Mouse (Mus musculus): Measurements from ENCODE around the gene Tut4. TPM values are rescaled to one million over a fixed set of nuclear protein-coding genes. Genes with fewer than 3 reads are reported as not detected.

The Tut4 gene
- polyA plus RNA-seq, 1 experiment = 10.6 TPM

GRCm38 (mm10) chr4:108430656-108431560 lies 28.3 kb upstream of the Tut4 start:
- H3K79me2 ChIP-seq (ENCODE audit: control insufficient read depth, insufficient read depth) = no peaks in the 10 kb centered on the region
- H3ac ChIP-seq (ENCODE audit: control insufficient read depth, insufficient read length) = no peak overlapping the region
- peaks cover 14% of the 10 kb centered on the region for H3K27me3 ChIP-seq (ENCODE audit: control insufficient read depth, insufficient read depth, insufficient read length)
- H3K4me2 ChIP-seq (ENCODE audit: low read depth) = no peak overlapping the region
- no peaks in the 10 kb centered on the region for H3K36me3 ChIP-seq (ENCODE audit: control insufficient read depth, insufficient read depth)
- no peak overlapping the region for H3K4me3 ChIP-seq
- no peak for TF ChIP-seq CEBPB (IDR thresholded peaks at IDR 0.05; ENCODE audit: insufficient read depth, poor library complexity, severe bottlenecking)
- no peak for TF ChIP-seq E2F4 (IDR thresholded peaks at IDR 0.05; ENCODE audit: insufficient read depth)
- no peak for TF ChIP-seq SRF (IDR thresholded peaks at IDR 0.05; ENCODE audit: control insufficient read depth, insufficient read length, low read depth)
- TF ChIP-seq MYOG (IDR thresholded peaks at IDR 0.05; ENCODE audit: control insufficient read depth in 1 of 3, insufficient read depth in 1 of 3, insufficient read length in 2 of 3, low read depth in 2 of 3) = no peak
- TF ChIP-seq MAX (IDR thresholded peaks at IDR 0.05; ENCODE audit: low read depth) = no peak
- TF ChIP-seq POLR2AphosphoS2 (IDR thresholded peaks at IDR 0.05; ENCODE audit: insufficient read length, low read depth) = no peak
- no peak for TF ChIP-seq USF1 (IDR thresholded peaks at IDR 0.05; ENCODE audit: low read depth)
- TF ChIP-seq REST (IDR thresholded peaks at IDR 0.05; ENCODE audit: insufficient read depth, insufficient read length) = no peak
- no peak for TF ChIP-seq TCF12 (IDR thresholded peaks at IDR 0.05; ENCODE audit: insufficient read depth, poor library complexity, severe bottlenecking)
- no peak for TF ChIP-seq MYOD1 (IDR thresholded peaks at IDR 0.05; ENCODE audit: control insufficient read depth in 1 of 3, insufficient read length in 2 of 3, low read depth in 2 of 3)
- TF ChIP-seq POLR2A (IDR thresholded peaks at IDR 0.05; ENCODE audit: insufficient read length, low read depth) = no peak
- no peak for TF ChIP-seq TCF3 (IDR thresholded peaks at IDR 0.05; ENCODE audit: insufficient read length, low read depth)

- no peak overlapping the region for H3K4me3 ChIP-seq
- H3K36me3 ChIP-seq (ENCODE audit: control insufficient read depth, insufficient read depth) = no peaks in the 10 kb centered on the region
- no peaks in the 10 kb centered on the region for H3K79me2 ChIP-seq (ENCODE audit: control insufficient read depth, insufficient read depth)
- H3ac ChIP-seq (ENCODE audit: control insufficient read depth, insufficient read length) = no peak overlapping the region
- TF ChIP-seq USF1 (IDR thresholded peaks at IDR 0.05; ENCODE audit: low read depth) (no peak), E2F4 (IDR thresholded peaks at IDR 0.05; ENCODE audit: insufficient read depth) (no peak), MYOG (IDR thresholded peaks at IDR 0.05; ENCODE audit: control insufficient read depth in 1 of 3, insufficient read depth in 1 of 3, insufficient read length in 2 of 3, low read depth in 2 of 3) (no peak), TCF12 (IDR thresholded peaks at IDR 0.05; ENCODE audit: insufficient read depth, poor library complexity, severe bottlenecking) (no peak), POLR2A (IDR thresholded peaks at IDR 0.05; ENCODE audit: insufficient read length, low read depth) (no peak), REST (IDR thresholded peaks at IDR 0.05; ENCODE audit: insufficient read depth, insufficient read length) (no peak), SRF (IDR thresholded peaks at IDR 0.05; ENCODE audit: control insufficient read depth, insufficient read length, low read depth) (no peak), MAX (IDR thresholded peaks at IDR 0.05; ENCODE audit: low read depth) (no peak), CEBPB (IDR thresholded peaks at IDR 0.05; ENCODE audit: insufficient read depth, poor library complexity, severe bottlenecking) (no peak), TCF3 (IDR thresholded peaks at IDR 0.05; ENCODE audit: insufficient read length, low read depth) (no peak), POLR2AphosphoS2 (IDR thresholded peaks at IDR 0.05; ENCODE audit: insufficient read length, low read depth) (no peak), MYOD1 (IDR thresholded peaks at IDR 0.05; ENCODE audit: control insufficient read depth in 1 of 3, insufficient read length in 2 of 3, low read depth in 2 of 3) (no peak)
- peaks cover 14% of the 10 kb centered on the region for H3K27me3 ChIP-seq (ENCODE audit: control insufficient read depth, insufficient read depth, insufficient read length)
- no peak overlapping the region for H3K4me2 ChIP-seq (ENCODE audit: low read depth)
Observed at GRCm38 (mm10) chr4:108431561-108431936, 27.7 kb upstream of the Tut4 start.

GRCm38 (mm10) chr4:108433341-108433740 lies 25.9 kb upstream of the Tut4 start:
- peaks cover 14% of the 10 kb centered on the region for H3K27me3 ChIP-seq (ENCODE audit: control insufficient read depth, insufficient read depth, insufficient read length)
- H3K4me2 ChIP-seq (ENCODE audit: low read depth) = no peak overlapping the region
- H3K4me3 ChIP-seq = no peak overlapping the region
- no peaks in the 10 kb centered on the region for H3K79me2 ChIP-seq (ENCODE audit: control insufficient read depth, insufficient read depth)
- TF ChIP-seq SRF (IDR thresholded peaks at IDR 0.05; ENCODE audit: control insufficient read depth, insufficient read length, low read depth) = no peak
- no peak for TF ChIP-seq POLR2AphosphoS2 (IDR thresholded peaks at IDR 0.05; ENCODE audit: insufficient read length, low read depth)
- no peaks in the 10 kb centered on the region for H3K36me3 ChIP-seq (ENCODE audit: control insufficient read depth, insufficient read depth)
- H3ac ChIP-seq (ENCODE audit: control insufficient read depth, insufficient read length) = no peak overlapping the region

GRCm38 (mm10) chr4:108434221-108434620 lies 25.0 kb upstream of the Tut4 start:
- Histone ChIP-seq H3K4me2 (ENCODE audit: low read depth) (no peak overlapping the region), H3K36me3 (ENCODE audit: control insufficient read depth, insufficient read depth) (no peaks in the 10 kb centered on the region), H3K79me2 (ENCODE audit: control insufficient read depth, insufficient read depth) (no peaks in the 10 kb centered on the region), H3K4me3 (no peak overlapping the region), H3K27me3 (ENCODE audit: control insufficient read depth, insufficient read depth, insufficient read length) (peaks cover 14% of the 10 kb centered on the region), H3ac (ENCODE audit: control insufficient read depth, insufficient read length) (no peak overlapping the region)
- no peak for TF ChIP-seq MYOG (IDR thresholded peaks at IDR 0.05; ENCODE audit: control insufficient read depth in 1 of 3, insufficient read depth in 1 of 3, insufficient read length in 2 of 3, low read depth in 2 of 3)
- TF ChIP-seq POLR2A (IDR thresholded peaks at IDR 0.05; ENCODE audit: insufficient read length, low read depth) = no peak
- TF ChIP-seq USF1 (IDR thresholded peaks at IDR 0.05; ENCODE audit: low read depth) = no peak
- TF ChIP-seq REST (IDR thresholded peaks at IDR 0.05; ENCODE audit: insufficient read depth, insufficient read length) = no peak
- no peak for TF ChIP-seq MAX (IDR thresholded peaks at IDR 0.05; ENCODE audit: low read depth)
- no peak for TF ChIP-seq CEBPB (IDR thresholded peaks at IDR 0.05; ENCODE audit: insufficient read depth, poor library complexity, severe bottlenecking)
- TF ChIP-seq TCF3 (IDR thresholded peaks at IDR 0.05; ENCODE audit: insufficient read length, low read depth) = no peak
- no peak for TF ChIP-seq E2F4 (IDR thresholded peaks at IDR 0.05; ENCODE audit: insufficient read depth)
- TF ChIP-seq SRF (IDR thresholded peaks at IDR 0.05; ENCODE audit: control insufficient read depth, insufficient read length, low read depth) = no peak
- TF ChIP-seq MYOD1 (IDR thresholded peaks at IDR 0.05; ENCODE audit: control insufficient read depth in 1 of 3, insufficient read length in 2 of 3, low read depth in 2 of 3) = no peak
- no peak for TF ChIP-seq TCF12 (IDR thresholded peaks at IDR 0.05; ENCODE audit: insufficient read depth, poor library complexity, severe bottlenecking)

All from myocyte (in vitro differentiated cells).